Mouse (Mus musculus): Measurements from ENCODE around the gene Olfr822.

DNA sequence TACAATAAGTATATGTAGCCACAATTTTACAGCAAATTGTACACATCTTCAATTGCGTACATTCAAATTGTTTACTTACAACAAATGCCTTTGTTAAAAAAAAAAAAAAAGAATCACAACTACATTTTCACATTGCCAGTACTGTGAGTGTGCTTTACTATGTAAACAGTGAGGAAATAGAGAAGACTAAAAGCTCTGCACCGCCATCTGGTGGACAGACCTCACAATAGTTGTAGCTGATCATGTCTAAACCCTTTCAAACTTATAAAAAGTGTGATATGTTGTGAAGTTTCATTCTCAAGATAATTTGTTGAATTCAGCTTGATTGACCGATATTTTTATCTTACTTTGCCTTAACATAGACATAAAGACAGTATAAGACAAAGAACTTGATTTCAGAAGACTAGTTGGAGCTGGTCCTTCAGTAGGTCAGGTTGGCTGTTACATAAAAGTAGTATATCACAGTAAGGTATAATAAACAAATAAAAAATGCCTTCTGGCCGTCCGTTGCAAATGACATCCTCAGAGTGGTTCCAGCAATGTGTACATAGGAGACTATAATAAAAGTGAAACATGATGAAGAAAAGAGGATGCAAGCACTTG is 21.9 kb downstream of the Olfr822 start:
- TF ChIP-seq CTCF (IDR thresholded peaks at IDR 0.05; ENCODE audit: extremely low read depth, insufficient read length, insufficient replicate concordance, low read depth, low read length): no peak
- TF ChIP-seq POLR2A (IDR thresholded peaks at IDR 0.05; ENCODE audit: low read depth, low read length): no peak

Measured in small intestine, adult 2 months (tissue).